Mouse (Mus musculus) embryo, embryonic 9.5 days (tissue): ENCODE data around the gene 4930447C04Rik.

ENCODE experiments used
- DNase-seq: peaks from one replicate; pipeline ENCODE4 v3.0.0-alpha.2; 2017; ENCODE audit errors: extremely low spot score

Gene 4930447C04Rik

GRCm38 (mm10) chr12:72841500-72841899 is 99.1 kb downstream of the 4930447C04Rik start:
- no peak for DNase-seq

GRCm38 (mm10) chr12:72837302-72837701 is 103.3 kb downstream of the 4930447C04Rik start:
- DNase-seq, result no peak

GRCm38 (mm10) chr12:72835518-72836015 is 105.0 kb downstream of the 4930447C04Rik start:
- no peak for DNase-seq

- no peak for DNase-seq
Observed at GRCm38 (mm10) chr12:72834773-72835517, 105.6 kb downstream of the 4930447C04Rik start.

GRCm38 (mm10) chr12:72831711-72832432 is 108.7 kb downstream of the 4930447C04Rik start:
- peak; percentile 25 for DNase-seq
